Mouse (Mus musculus) forebrain, embryonic 11.5 days (tissue): ENCODE data around the gene Bcas3. TPM values are rescaled to one million over a fixed set of nuclear protein-coding genes. Genes with fewer than 3 reads are reported as not detected.
A peak's percentile ranks its signal among the peaks of the same experiment; 100 is the strongest.

Experiments
- ATAC-seq: fragments of 200-750 bp; cut with Nextera tagmentation; replicated peaks from 2 replicates; pipeline ENCODE4 v1.8.0; 2017; ENCODE audit warnings: moderate TSS enrichment; ENCODE audit not compliant: low FRiP score
- DNase-seq: peaks from one replicate; pipeline ENCODE4 v3.0.0-alpha.2; 2017; ENCODE audit warnings: low spot score
- H3K27ac ChIP-seq: fragments of 300-500 bp; sonication (generic); 2 replicates; pipeline ENCODE4 v1.5.1; 2014; ENCODE audit warnings: low read depth, low read length
- H3K27me3 ChIP-seq: fragments of 300-500 bp; sonication (generic); 2 replicates; pipeline ENCODE4 v1.6.1; 2014; ENCODE audit warnings: mild to moderate bottlenecking, low read length, mixed read lengths; ENCODE audit not compliant: control insufficient read depth, insufficient read depth
- H3K36me3 ChIP-seq: fragments of 300-500 bp; sonication (generic); 2 replicates; pipeline ENCODE4 v1.6.1; 2014; ENCODE audit warnings: mild to moderate bottlenecking, low read length, moderate library complexity, mixed read lengths; ENCODE audit not compliant: control insufficient read depth, insufficient read depth
- H3K4me1 ChIP-seq: fragments of 300-500 bp; sonication (generic); replicated peaks from 2 replicates; pipeline ENCODE4 v1.6.1; 2014; ENCODE audit warnings: low read length, mixed read lengths; ENCODE audit not compliant: control insufficient read depth, insufficient read depth
- H3K4me2 ChIP-seq: fragments of 300-500 bp; sonication (generic); 2 replicates; pipeline ENCODE4 v1.6.1; 2014; ENCODE audit warnings: low read depth, mild to moderate bottlenecking, low read length, moderate library complexity, mixed read lengths; ENCODE audit not compliant: severe bottlenecking
- H3K4me3 ChIP-seq: fragments of 300-500 bp; sonication (generic); 2 replicates; pipeline ENCODE4 v1.5.1; 2014; ENCODE audit warnings: low read depth, low read length
- H3K9ac ChIP-seq: fragments of 300-500 bp; sonication (generic); 2 replicates; pipeline ENCODE4 v1.6.1; 2014; ENCODE audit warnings: low read length
- H3K9me3 ChIP-seq: fragments of 300-500 bp; sonication (generic); 2 replicates; pipeline ENCODE4 v1.6.1; 2016; ENCODE audit warnings: low read length, mixed read lengths; ENCODE audit not compliant: control insufficient read depth
- WGBS: fragments of 180-500 bp; shearing (Covaris S2); extraction: QIAGEN DNeasy Blood & Tissue Kit; methylation state at CpG from one replicate; pipeline ENCODE4 v1.1.7; 2014; 5-methylcytosine and 5-hydroxymethylcytosine counted together
- polyA plus RNA-seq: library from polyadenylated mRNA; unstranded; fragments of >200 nt; fragmentation: Nextera tagmentation; extraction: Ambion mirVana; gene quantifications from 2 replicates; pipeline ENCODE4 v1.2.1, GENCODE M21; 2014

Bcas3 gene
- polyA plus RNA-seq, 1 experiment from 2014 or later = 17.9 TPM

DNA sequence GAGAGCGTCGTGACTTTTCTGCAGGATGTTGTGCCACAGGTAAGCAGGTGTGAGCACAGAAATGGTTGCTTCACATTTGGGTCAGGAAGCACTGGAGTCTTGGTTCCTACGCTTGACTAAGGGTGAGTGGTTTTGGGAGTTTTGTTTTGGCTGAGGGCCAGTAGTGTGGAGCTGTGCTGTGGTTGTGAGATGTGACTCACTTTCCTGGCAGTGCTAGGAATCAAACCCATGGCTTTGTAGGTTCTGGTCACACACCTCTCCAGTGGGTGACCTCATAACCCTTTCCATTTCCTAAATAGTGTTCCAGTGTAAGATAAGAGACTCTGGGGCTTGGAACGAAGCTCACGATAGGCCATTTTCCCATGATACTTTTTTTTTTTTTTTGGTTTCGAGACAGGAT lies 6.7 kb downstream of the Bcas3 start:
- Histone ChIP-seq H3K36me3 (no peaks in the 10 kb centered on the region), H3K9ac (no peak overlapping the region), H3K27me3 (no peaks in the 10 kb centered on the region), H3K4me3 (no peak overlapping the region), H3K4me2 (no peak overlapping the region), H3K9me3 (no peaks in the 10 kb centered on the region), H3K27ac (no peak overlapping the region), H3K4me1 (no peaks in the 10 kb centered on the region)
- ATAC-seq (no peak), DNase-seq (no peak)
- 93% methylated on average over 6 of the region's 6 CpGs for WGBS

DNA sequence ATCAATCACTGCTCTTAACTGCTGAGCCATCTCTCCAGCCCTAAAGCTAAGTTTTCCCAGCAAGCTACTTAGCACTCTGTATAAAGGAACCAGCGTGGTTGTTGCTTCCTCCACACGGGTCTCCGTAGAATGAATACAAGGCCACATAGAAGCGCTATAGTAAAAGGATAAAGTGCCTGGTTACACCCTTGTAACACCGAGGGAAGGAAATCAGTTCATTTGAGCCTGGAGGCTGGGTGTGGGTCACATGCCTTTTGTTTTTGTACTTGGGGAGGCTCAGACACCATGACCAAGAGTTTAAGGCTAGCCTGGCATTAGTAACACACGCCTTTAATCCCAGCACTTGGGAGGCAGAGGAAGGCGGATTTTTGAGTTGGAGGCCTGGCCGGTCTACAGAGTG lies 8.7 kb downstream of the Bcas3 start:
- H3K9ac ChIP-seq = no peak overlapping the region
- H3K9me3 ChIP-seq = no peaks in the 10 kb centered on the region
- ATAC-seq (no peak), DNase-seq (no peak)
- H3K4me2 ChIP-seq = no peak overlapping the region
- H3K4me1 ChIP-seq = no peaks in the 10 kb centered on the region
- H3K27ac ChIP-seq = no peak overlapping the region
- 87% methylated on average over 8 of the region's 8 CpGs for WGBS
- H3K4me3 ChIP-seq = no peak overlapping the region
- H3K27me3 ChIP-seq = no peaks in the 10 kb centered on the region
- H3K36me3 ChIP-seq = no peaks in the 10 kb centered on the region

GRCm38 (mm10) chr11:85366168-85366567 lies 13.2 kb downstream of the Bcas3 start:
- Histone ChIP-seq H3K9ac (no peak overlapping the region), H3K4me3 (no peak overlapping the region), H3K4me1 (no peaks in the 10 kb centered on the region), H3K4me2 (no peak overlapping the region), H3K27me3 (no peaks in the 10 kb centered on the region), H3K36me3 (no peaks in the 10 kb centered on the region), H3K27ac (no peak overlapping the region), H3K9me3 (no peaks in the 10 kb centered on the region)
- WGBS = 89% methylated on average over 3 of the region's 3 CpGs
- DNase-seq (no peak), ATAC-seq (no peak)

DNA sequence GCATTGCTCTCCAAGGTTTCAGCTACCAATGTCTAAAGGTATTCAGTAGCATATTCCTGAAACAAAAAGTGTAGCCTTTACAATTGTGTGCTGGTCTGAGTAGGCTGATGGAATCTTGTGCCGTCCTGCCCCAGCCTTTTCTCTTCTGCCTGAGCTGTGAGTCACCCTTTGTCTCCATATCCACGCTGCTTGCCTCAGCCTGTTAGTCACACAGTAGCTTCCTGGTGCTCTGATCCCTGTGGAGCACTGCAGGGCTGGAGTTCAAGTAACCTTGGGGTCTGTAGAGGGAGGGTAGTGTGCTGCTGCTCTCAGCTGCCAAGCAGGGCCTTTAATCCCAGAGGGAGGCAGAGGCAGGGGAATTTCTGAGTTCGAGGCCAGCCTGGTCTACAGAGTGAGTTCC lies 14.9 kb downstream of the Bcas3 start:
- Histone ChIP-seq H3K9ac (no peak overlapping the region), H3K9me3 (no peaks in the 10 kb centered on the region), H3K4me2 (no peak overlapping the region), H3K36me3 (no peaks in the 10 kb centered on the region), H3K27ac (no peak overlapping the region), H3K4me3 (no peak overlapping the region), H3K4me1 (no peaks in the 10 kb centered on the region), H3K27me3 (no peaks in the 10 kb centered on the region)
- no peak for DNase-seq
- ATAC-seq = no peak
- WGBS = 79% methylated on average over 3 of the region's 3 CpGs

DNA sequence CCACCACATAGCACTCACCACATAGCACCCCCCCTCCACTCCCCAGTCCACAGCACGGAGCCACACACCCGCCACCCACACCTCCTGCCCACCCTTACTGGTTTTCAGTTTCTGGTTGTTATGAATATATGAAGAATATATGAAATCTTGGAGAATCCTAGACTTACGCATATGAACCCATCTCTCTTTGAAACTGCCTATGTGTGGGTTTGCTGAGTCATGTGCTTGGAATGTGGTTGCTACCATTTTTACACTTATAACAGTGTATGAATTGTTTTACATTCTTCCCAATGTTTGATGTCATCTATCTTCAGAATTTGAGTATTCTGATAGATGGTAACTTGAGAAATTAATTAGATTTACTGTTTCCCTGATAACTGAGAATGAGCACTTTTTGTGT lies 26.1 kb downstream of the Bcas3 start:
- no peaks in the 10 kb centered on the region for H3K36me3 ChIP-seq
- WGBS = 92% methylated on average over 3 of the region's 3 CpGs
- DNase-seq (no peak), ATAC-seq (no peak)
- no peaks in the 10 kb centered on the region for H3K27me3 ChIP-seq
- H3K9me3 ChIP-seq = no peaks in the 10 kb centered on the region
- H3K4me2 ChIP-seq = no peak overlapping the region
- no peaks in the 10 kb centered on the region for H3K4me1 ChIP-seq
- H3K9ac ChIP-seq = no peak overlapping the region
- no peak overlapping the region for H3K4me3 ChIP-seq
- H3K27ac ChIP-seq = no peak overlapping the region

- no peak overlapping the region for H3K9ac ChIP-seq
- no peak for ATAC-seq
- H3K4me3 ChIP-seq = no peak overlapping the region
- DNase-seq = no peak
- no peaks in the 10 kb centered on the region for H3K4me1 ChIP-seq
- no peak overlapping the region for H3K4me2 ChIP-seq
- 17% methylated on average over 1 of the region's 1 CpGs for WGBS
- no peaks in the 10 kb centered on the region for H3K9me3 ChIP-seq
- no peaks in the 10 kb centered on the region for H3K27me3 ChIP-seq
- no peaks in the 10 kb centered on the region for H3K36me3 ChIP-seq
- H3K27ac ChIP-seq = no peak overlapping the region
Observed at GRCm38 (mm10) chr11:85380046-85380445, 27.1 kb downstream of the Bcas3 start.

DNA sequence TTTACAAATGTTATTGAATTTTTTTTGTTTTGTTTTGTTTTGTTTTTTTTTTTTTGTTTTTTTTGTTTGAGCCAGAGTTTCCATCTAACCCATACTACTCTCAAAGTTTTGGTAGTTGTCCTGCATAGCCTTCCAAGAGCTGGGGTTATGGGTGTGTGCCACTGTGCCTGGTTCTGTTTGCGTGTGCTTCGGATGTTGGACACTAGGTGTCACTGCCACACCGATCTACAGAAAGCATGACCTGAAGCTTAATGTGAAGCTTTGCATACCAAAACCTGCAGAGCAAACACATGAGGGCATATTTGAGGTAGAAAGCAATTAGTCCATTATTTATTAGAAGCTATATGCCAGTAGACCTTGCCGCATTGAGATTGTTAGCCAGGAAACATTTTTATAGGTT lies 29.1 kb downstream of the Bcas3 start:
- Histone ChIP-seq H3K4me1 (no peaks in the 10 kb centered on the region), H3K4me3 (no peak overlapping the region), H3K9ac (no peak overlapping the region), H3K27me3 (no peaks in the 10 kb centered on the region), H3K9me3 (no peaks in the 10 kb centered on the region), H3K36me3 (no peaks in the 10 kb centered on the region), H3K27ac (no peak overlapping the region), H3K4me2 (no peak overlapping the region)
- ATAC-seq = no peak
- 24% methylated on average over 4 of the region's 4 CpGs for WGBS
- DNase-seq = peak; percentile 80

GRCm38 (mm10) chr11:85383975-85384821 lies 31.2 kb downstream of the Bcas3 start:
- DNase-seq (no peak), ATAC-seq (no peak)
- H3K9me3 ChIP-seq = no peaks in the 10 kb centered on the region
- H3K27ac ChIP-seq = no peak overlapping the region
- H3K27me3 ChIP-seq = no peaks in the 10 kb centered on the region
- H3K36me3 ChIP-seq = no peaks in the 10 kb centered on the region
- H3K9ac ChIP-seq = no peak overlapping the region
- H3K4me2 ChIP-seq = no peak overlapping the region
- WGBS = 88% methylated on average over 7 of the region's 7 CpGs
- no peak overlapping the region for H3K4me3 ChIP-seq
- no peaks in the 10 kb centered on the region for H3K4me1 ChIP-seq
